Mouse (Mus musculus): ENCODE measurements around the gene Mta3.

The Mta3 gene

DNA sequence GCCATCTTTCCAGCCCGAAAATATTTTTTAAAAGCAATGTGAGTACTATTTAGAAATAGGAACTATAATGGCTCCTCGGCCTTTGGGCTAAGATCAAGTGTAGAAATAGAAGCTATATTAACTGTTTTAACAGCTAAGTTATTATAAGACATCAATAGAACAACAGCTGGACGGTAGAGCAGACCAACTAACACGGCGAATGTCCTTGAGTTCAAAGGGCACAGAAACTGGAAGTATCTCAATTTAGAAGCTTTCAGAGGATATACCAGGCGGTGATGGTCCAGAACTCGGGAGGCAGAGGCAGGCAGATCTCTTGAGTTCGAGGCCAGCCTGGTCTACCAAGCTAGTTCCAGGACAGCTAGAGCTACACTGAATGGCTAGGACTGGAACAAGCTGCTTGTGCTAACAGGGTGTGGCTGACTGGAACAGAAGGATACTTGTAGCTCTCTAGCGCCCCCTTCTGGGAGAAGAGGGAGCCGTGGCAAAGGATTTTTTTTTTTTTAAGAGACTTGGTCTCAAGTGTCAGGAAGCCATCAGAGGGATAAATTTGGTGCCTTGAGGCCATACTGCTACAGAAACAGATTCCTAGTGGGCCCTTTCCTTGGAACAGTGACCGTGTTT lies 101.9 kb downstream of the Mta3 start:
- DNase-seq (ENCODE audit: extremely low spot score, low read depth, low spot score), result peak; percentile 28

DNA sequence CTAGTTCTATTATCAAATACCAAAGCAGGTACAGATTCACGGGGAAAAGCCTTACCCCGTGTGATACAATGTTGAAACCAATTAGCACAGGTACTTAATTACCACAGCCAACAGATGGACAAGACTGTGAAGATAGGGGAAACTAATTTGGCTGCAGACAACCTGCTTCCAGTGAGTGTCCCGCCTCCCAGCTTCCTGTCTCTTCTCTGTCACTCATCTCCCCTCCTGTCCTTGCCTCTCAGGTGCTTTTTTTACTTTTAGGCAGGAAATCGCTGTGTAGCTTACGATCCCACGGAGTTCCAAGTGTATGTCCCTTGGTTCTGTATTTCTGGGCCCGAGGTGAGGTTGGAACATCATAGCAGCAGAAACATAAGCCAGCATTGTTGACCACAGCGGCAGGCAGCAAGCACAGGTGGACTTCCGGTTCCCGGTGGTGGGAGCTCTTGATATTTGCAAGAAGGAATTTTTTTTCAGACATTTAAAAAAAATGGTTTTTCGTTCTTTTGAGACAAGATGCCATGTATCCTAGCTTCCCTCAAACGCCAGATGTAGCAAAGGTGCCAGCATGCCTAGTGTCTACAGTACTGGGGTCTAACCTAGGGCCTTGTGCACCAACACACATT lies 102.6 kb downstream of the Mta3 start:
- no peak for DNase-seq (ENCODE audit: extremely low spot score, low read depth, low spot score)

DNA sequence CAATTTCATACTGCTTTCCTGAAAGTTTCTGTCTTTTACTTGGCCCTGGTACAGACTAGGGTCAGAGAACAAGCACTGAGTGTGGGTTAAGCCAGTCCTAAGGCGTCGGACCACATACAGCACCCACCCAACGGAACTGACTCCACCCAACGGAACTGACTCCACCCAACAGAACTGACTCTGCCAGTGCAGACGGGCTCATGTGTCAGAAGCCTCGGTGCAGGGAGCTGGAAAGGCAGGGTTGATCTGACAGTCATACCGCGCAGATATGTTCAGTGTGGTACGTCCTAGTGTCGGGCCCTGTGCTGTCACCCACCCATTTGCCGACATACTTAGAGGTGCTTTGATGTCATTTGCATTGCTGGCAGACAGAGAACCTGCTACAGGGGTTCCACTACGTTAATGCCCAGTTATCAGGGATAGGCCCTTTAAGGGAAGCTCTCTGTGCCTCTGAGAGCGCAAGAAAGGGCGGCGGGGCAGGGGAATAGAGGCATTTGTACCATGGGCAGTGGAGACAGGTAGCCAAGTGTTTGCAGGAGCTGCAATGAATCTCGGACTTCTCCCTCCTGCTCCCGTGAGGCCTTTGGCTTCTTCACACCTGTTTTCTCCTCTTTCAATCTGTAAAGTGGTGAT lies 103.3 kb downstream of the Mta3 start:
- no peak for DNase-seq (ENCODE audit: extremely low spot score, low read depth, low spot score)

DNA sequence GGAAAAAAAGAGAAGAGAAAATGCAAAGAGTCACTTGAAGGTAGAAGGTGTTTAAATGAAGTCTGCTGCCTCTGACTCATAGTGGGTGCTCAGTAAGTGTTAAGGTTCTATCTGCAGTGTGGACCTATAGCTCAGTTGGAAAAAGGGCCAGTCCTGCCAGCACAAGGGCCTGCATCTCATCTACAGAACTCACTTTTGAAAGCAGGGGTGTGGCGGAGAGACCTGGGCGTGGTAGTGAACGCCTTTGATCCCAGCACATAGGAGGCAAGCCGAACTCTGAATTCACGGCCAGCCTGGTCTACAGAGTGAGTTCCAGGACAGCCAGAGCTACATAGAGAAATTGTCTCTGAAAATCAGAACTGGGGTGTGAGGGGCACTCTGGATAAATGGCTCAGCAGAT lies 104.3 kb downstream of the Mta3 start:
- DNase-seq (ENCODE audit: extremely low spot score, low read depth, low spot score), result no peak

GRCm38 (mm10) chr17:83812200-83812944 lies 106.4 kb downstream of the Mta3 start:
- no peak for DNase-seq (ENCODE audit: extremely low spot score, low read depth, low spot score)

GRCm38 (mm10) chr17:83813050-83813449 lies 107.1 kb downstream of the Mta3 start:
- no peak for DNase-seq (ENCODE audit: extremely low spot score, low read depth, low spot score)

DNA sequence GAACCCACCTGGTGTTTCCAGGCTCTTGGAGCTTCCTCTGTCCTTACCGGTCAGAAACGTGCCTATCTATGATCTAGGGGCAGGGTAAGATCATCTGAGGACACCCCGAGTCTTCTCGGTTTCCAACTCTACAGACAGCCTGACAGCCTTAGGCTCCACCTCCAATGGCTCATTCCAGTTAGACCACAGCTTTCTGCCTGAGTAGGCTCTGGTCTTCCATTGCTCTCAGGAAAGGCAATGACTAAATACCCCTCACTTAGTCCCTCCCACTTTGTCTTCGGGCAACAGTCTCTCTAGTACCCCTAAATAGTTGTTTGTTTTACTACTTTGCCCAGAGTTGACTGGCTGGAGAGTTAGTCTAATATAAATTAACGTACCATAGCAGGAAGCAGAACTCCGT lies 111.0 kb downstream of the Mta3 start:
- no peak for DNase-seq (ENCODE audit: extremely low spot score, low read depth, low spot score)

- no peak for DNase-seq (ENCODE audit: extremely low spot score, low read depth, low spot score)
Measured at GRCm38 (mm10) chr17:83819503-83819902, 113.5 kb downstream of the Mta3 start.

DNA sequence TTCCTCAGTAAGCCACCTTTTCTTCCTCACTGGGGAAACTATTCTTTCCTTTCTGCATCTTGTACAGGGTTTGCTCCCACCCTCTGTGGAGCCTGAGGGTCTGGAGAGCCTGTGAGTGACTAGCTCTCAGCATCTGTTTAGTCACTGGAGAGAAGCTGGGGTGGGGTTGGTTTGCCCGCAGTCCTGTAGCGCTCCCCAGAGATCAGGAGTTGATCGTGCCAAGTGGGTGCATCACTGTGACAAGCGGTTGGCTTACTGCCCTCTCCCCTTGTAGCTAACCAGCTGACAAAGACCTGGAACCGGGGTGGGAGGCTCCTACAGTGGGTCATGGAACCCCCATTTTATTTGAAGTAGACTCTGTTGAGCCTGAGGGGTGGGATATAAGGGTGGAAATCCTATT lies 114.7 kb downstream of the Mta3 start:
- DNase-seq (ENCODE audit: extremely low spot score, low read depth, low spot score), result no peak

DNA sequence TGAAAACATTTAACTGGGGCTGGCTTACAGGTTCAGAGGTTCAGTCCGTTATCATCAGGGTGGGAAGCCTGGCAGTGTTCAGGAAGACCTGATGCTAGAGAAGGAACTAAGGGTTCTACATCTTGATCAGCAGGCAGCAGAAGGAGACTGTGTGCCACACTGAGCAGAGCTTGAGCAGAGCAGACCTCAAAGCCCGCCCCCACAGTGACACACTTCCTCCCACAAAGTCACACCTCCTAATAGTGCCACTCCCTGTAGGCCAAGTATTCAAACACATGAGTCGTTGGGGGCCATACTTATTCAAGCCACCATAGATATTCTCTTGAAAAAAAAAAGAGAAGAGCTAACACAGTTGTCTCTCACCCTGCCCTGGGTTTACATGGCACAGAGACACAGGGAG lies 115.9 kb downstream of the Mta3 start:
- no peak for DNase-seq (ENCODE audit: extremely low spot score, low read depth, low spot score)

GRCm38 (mm10) chr17:83823835-83824234 lies 117.9 kb downstream of the Mta3 start:
- DNase-seq (ENCODE audit: extremely low spot score, low read depth, low spot score), result no peak

- DNase-seq (ENCODE audit: extremely low spot score, low read depth, low spot score), result no peak
Measured at GRCm38 (mm10) chr17:83829356-83829755, 123.4 kb downstream of the Mta3 start.

- DNase-seq (ENCODE audit: extremely low spot score, low read depth, low spot score), result no peak
Measured at GRCm38 (mm10) chr17:83830616-83831292, 124.8 kb downstream of the Mta3 start.

- DNase-seq (ENCODE audit: extremely low spot score, low read depth, low spot score), result no peak
Measured at GRCm38 (mm10) chr17:83834120-83834519, 128.2 kb downstream of the Mta3 start.

DNA sequence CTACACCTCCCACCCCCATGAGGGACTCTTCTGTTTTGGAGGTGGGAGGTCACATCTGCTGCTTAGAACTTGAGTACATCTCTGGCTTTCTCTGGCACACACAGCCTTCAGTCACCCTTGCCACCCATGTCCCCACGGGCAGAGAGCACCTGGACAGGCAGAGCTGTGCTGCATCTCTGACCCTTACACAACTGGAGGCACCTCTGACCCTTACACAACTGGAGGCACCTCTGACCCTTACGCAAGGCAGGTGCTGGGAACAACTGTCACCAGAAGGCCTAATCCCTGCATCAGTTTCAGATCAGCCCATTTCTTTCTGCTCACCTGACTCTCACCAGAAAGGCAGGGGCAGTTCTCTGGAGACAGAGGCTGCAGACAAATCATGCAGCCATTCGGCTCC lies 130.1 kb downstream of the Mta3 start:
- DNase-seq (ENCODE audit: extremely low spot score, low read depth, low spot score), result no peak

- no peak for DNase-seq (ENCODE audit: extremely low spot score, low read depth, low spot score)
Measured at GRCm38 (mm10) chr17:83837659-83838190, 131.8 kb downstream of the Mta3 start.

DNA sequence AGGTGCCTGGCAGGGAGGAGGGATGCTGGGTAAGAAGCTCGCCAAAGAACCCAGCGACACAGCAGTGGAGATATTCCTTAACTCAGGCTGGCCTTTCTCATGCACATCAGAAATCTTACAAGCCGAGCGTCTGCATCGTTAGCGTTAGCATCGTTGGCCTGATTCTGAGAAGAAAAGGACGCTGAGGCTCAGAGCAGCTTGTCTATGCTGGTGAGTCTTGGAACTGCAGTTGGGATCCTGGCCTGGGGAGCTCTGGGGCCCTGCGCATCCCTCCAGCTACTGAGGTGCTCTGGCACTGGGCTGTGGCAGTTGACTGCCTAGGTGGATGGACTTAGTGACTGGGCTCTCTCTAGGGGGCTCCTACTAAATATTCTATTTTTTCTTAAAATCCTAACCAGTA lies 133.2 kb downstream of the Mta3 start:
- DNase-seq (ENCODE audit: extremely low spot score, low read depth, low spot score), result no peak

GRCm38 (mm10) chr17:83841011-83841410 lies 135.0 kb downstream of the Mta3 start:
- no peak for DNase-seq (ENCODE audit: extremely low spot score, low read depth, low spot score)

DNA sequence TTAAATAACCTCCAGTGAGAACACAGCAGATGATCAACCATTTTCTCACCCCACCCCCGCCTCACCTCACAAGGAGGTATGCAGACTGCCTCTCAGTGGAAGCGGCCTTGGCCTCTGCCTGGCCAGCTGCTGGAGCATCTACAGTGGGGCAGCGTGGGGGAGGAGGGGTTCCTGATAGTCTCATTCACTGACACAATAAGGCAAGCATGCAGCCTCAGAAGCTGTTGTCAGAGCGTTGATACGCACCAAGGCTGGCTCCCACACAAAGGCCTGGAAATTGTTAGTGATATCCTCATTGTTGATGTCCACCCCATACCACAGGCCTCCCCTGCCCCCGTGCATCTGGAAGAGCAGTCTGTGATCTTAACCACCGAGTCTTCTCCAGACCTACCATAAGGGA lies 137.8 kb downstream of the Mta3 start:
- no peak for DNase-seq (ENCODE audit: extremely low spot score, low read depth, low spot score)

DNA sequence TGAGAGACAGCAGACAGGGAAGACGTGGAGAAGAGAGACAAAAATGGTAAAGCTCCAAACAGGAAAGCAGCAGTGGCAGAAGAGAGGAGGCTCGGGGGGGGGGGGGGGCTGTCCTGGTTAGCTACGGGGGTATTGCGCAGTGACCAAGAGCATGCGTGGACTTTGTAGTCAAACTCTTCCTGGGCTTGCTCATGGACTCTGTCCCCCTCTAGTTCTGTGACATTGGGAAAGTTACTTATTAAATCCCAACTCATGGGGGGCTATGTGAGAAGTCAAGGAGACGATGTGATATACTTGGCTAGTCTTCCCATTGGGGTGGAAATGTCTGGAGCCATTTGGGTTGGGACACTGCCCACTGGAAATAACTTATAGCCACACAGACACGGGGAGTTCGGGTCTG lies 139.6 kb downstream of the Mta3 start:
- DNase-seq (ENCODE audit: extremely low spot score, low read depth, low spot score), result no peak
